Mouse (Mus musculus): Measurements from ENCODE around the gene Fam172a. TPM values are rescaled to one million over a fixed set of nuclear protein-coding genes. Genes with fewer than 3 reads are reported as not detected.

Fam172a gene
- polyA plus RNA-seq, 1 experiment from 2014 or later: 11.3 TPM

- H3K4me2 ChIP-seq: peak overlapping the region; percentile 20; the same call in 1 of the 2 replicates
- H3K4me1 ChIP-seq (replicated peaks): no peaks in the 10 kb centered on the region
- no peaks in the 10 kb centered on the region for H3K9me3 ChIP-seq (replicated peaks)
- H3K9ac ChIP-seq: no peak overlapping the region
- H3K27ac ChIP-seq (replicated peaks): no peak overlapping the region
- 2% methylated on average over 44 of the region's 44 CpGs for WGBS (ENCODE audit: insufficient replicate concordance)
- ATAC-seq (ENCODE audit: insufficient read depth): no peak
- no peak overlapping the region for H3K4me3 ChIP-seq (replicated peaks)
- H3K36me3 ChIP-seq (replicated peaks): no peaks in the 10 kb centered on the region
- H3K27me3 ChIP-seq: peaks cover 97% of the 10 kb centered on the region
Measured at GRCm38 (mm10) chr13:78181071-78181929, 479.5 kb downstream of the Fam172a start.

- Histone ChIP-seq H3K4me3 (replicated peaks) (no peak overlapping the region), H3K4me1 (replicated peaks) (no peaks in the 10 kb centered on the region), H3K27ac (replicated peaks) (no peak overlapping the region), H3K9ac (no peak overlapping the region), H3K9me3 (replicated peaks) (no peaks in the 10 kb centered on the region), H3K36me3 (replicated peaks) (no peaks in the 10 kb centered on the region), H3K27me3 (peaks cover 98% of the 10 kb centered on the region), H3K4me2 (no peak overlapping the region)
- no peak for ATAC-seq (ENCODE audit: insufficient read depth)
- WGBS (ENCODE audit: insufficient replicate concordance): 2% methylated on average over 14 of the region's 14 CpGs
Measured at GRCm38 (mm10) chr13:78181930-78182558, 480.2 kb downstream of the Fam172a start.

GRCm38 (mm10) chr13:78183004-78183403, 481.2 kb downstream of the Fam172a start:
- WGBS (ENCODE audit: insufficient replicate concordance): 4% methylated on average over 5 of the region's 5 CpGs

GRCm38 (mm10) chr13:78183986-78184385, 482.2 kb downstream of the Fam172a start:
- peaks cover 98% of the 10 kb centered on the region for H3K27me3 ChIP-seq
- no peaks in the 10 kb centered on the region for H3K9me3 ChIP-seq (replicated peaks)
- H3K4me1 ChIP-seq (replicated peaks): no peaks in the 10 kb centered on the region
- no peak for ATAC-seq (ENCODE audit: insufficient read depth)
- H3K27ac ChIP-seq (replicated peaks): no peak overlapping the region
- WGBS (ENCODE audit: insufficient replicate concordance): 9% methylated on average over 5 of the region's 5 CpGs
- no peak overlapping the region for H3K9ac ChIP-seq
- no peak overlapping the region for H3K4me2 ChIP-seq
- no peaks in the 10 kb centered on the region for H3K36me3 ChIP-seq (replicated peaks)
- H3K4me3 ChIP-seq (replicated peaks): no peak overlapping the region

More at GRCm38 (mm10) chr13:78183004-78183403, 481.2 kb downstream of the Fam172a start:
- no peaks in the 10 kb centered on the region for H3K9me3 ChIP-seq (replicated peaks)
- no peak overlapping the region for H3K27ac ChIP-seq (replicated peaks)
- no peaks in the 10 kb centered on the region for H3K4me1 ChIP-seq (replicated peaks)
- no peak for ATAC-seq (ENCODE audit: insufficient read depth)
- H3K9ac ChIP-seq: no peak overlapping the region
- H3K27me3 ChIP-seq: peaks cover 100% of the 10 kb centered on the region
- H3K4me2 ChIP-seq: no peak overlapping the region
- H3K4me3 ChIP-seq (replicated peaks): no peak overlapping the region
- H3K36me3 ChIP-seq (replicated peaks): no peaks in the 10 kb centered on the region

- H3K4me1 ChIP-seq (replicated peaks): no peaks in the 10 kb centered on the region
- H3K4me2 ChIP-seq: no peak overlapping the region
- no peaks in the 10 kb centered on the region for H3K36me3 ChIP-seq (replicated peaks)
- H3K9me3 ChIP-seq (replicated peaks): no peaks in the 10 kb centered on the region
- no peak overlapping the region for H3K4me3 ChIP-seq (replicated peaks)
- no peak overlapping the region for H3K27ac ChIP-seq (replicated peaks)
- no peak overlapping the region for H3K9ac ChIP-seq
- no peak for ATAC-seq (ENCODE audit: insufficient read depth)
- H3K27me3 ChIP-seq: peaks cover 96% of the 10 kb centered on the region
- WGBS (ENCODE audit: insufficient replicate concordance): 5% methylated on average over 14 of the region's 14 CpGs
Measured at GRCm38 (mm10) chr13:78184786-78185466, 483.1 kb downstream of the Fam172a start.

GRCm38 (mm10) chr13:78186340-78186946, 484.6 kb downstream of the Fam172a start:
- Histone ChIP-seq H3K27me3 (peaks cover 96% of the 10 kb centered on the region), H3K27ac (replicated peaks) (no peak overlapping the region), H3K9ac (no peak overlapping the region), H3K4me2 (no peak overlapping the region), H3K4me1 (replicated peaks) (no peaks in the 10 kb centered on the region), H3K36me3 (replicated peaks) (no peaks in the 10 kb centered on the region), H3K4me3 (replicated peaks) (no peak overlapping the region), H3K9me3 (replicated peaks) (no peaks in the 10 kb centered on the region)
- WGBS (ENCODE audit: insufficient replicate concordance): 8% methylated on average over 12 of the region's 12 CpGs
- no peak for ATAC-seq (ENCODE audit: insufficient read depth)

GRCm38 (mm10) chr13:78187833-78188232, 486.0 kb downstream of the Fam172a start:
- H3K27me3 ChIP-seq: peaks cover 94% of the 10 kb centered on the region
- H3K9me3 ChIP-seq (replicated peaks): no peaks in the 10 kb centered on the region
- H3K4me2 ChIP-seq: no peak overlapping the region
- H3K36me3 ChIP-seq (replicated peaks): no peaks in the 10 kb centered on the region
- no peak overlapping the region for H3K4me3 ChIP-seq (replicated peaks)
- no peaks in the 10 kb centered on the region for H3K4me1 ChIP-seq (replicated peaks)
- no peak overlapping the region for H3K27ac ChIP-seq (replicated peaks)
- WGBS (ENCODE audit: insufficient replicate concordance): 15% methylated on average over 5 of the region's 5 CpGs
- no peak overlapping the region for H3K9ac ChIP-seq
- no peak for ATAC-seq (ENCODE audit: insufficient read depth)

GRCm38 (mm10) chr13:78189586-78189985, 487.8 kb downstream of the Fam172a start:
- Histone ChIP-seq H3K36me3 (replicated peaks) (no peaks in the 10 kb centered on the region), H3K9me3 (replicated peaks) (no peaks in the 10 kb centered on the region), H3K4me1 (replicated peaks) (no peaks in the 10 kb centered on the region), H3K9ac (no peak overlapping the region), H3K27me3 (peaks cover 94% of the 10 kb centered on the region), H3K4me2 (no peak overlapping the region), H3K4me3 (replicated peaks) (no peak overlapping the region), H3K27ac (replicated peaks) (no peak overlapping the region)
- ATAC-seq (ENCODE audit: insufficient read depth): no peak
- 13% methylated on average over 10 of the region's 10 CpGs for WGBS (ENCODE audit: insufficient replicate concordance)

- 7% methylated on average over 4 of the region's 4 CpGs for WGBS (ENCODE audit: insufficient replicate concordance)
- H3K27ac ChIP-seq (replicated peaks): no peak overlapping the region
- peaks cover 93% of the 10 kb centered on the region for H3K27me3 ChIP-seq
Measured at GRCm38 (mm10) chr13:78193211-78193610, 491.4 kb downstream of the Fam172a start.

GRCm38 (mm10) chr13:78194135-78194849, 492.5 kb downstream of the Fam172a start:
- H3K9me3 ChIP-seq (replicated peaks): no peaks in the 10 kb centered on the region
- no peak overlapping the region for H3K4me3 ChIP-seq (replicated peaks)
- ATAC-seq (ENCODE audit: insufficient read depth): no peak
- no peaks in the 10 kb centered on the region for H3K36me3 ChIP-seq (replicated peaks)
- H3K27ac ChIP-seq (replicated peaks): no peak overlapping the region
- WGBS (ENCODE audit: insufficient replicate concordance): 7% methylated on average over 26 of the region's 26 CpGs
- peaks cover 97% of the 10 kb centered on the region for H3K27me3 ChIP-seq
- H3K4me1 ChIP-seq (replicated peaks): 0 out of 2 replicates have a peak, but pooled peaks cover 4% of the 10 kb centered on the region
- H3K4me2 ChIP-seq: no peak overlapping the region
- no peak overlapping the region for H3K9ac ChIP-seq

More at GRCm38 (mm10) chr13:78193211-78193610, 491.4 kb downstream of the Fam172a start:
- Histone ChIP-seq H3K9me3 (replicated peaks) (no peaks in the 10 kb centered on the region), H3K4me3 (replicated peaks) (no peak overlapping the region), H3K4me2 (no peak overlapping the region), H3K36me3 (replicated peaks) (no peaks in the 10 kb centered on the region), H3K9ac (no peak overlapping the region), H3K4me1 (replicated peaks) (0 out of 2 replicates have a peak, but pooled peaks cover 1% of the 10 kb centered on the region)
- no peak for ATAC-seq (ENCODE audit: insufficient read depth)

Measured in liver, embryonic 15.5 days (tissue).